Mouse (Mus musculus): ENCODE results near the gene Gm21988. TPM values are rescaled to one million over a fixed set of nuclear protein-coding genes. Genes with fewer than 3 reads are reported as not detected.

Gm21988 gene
- polyA plus RNA-seq, 1 experiment, result not detected

DNA sequence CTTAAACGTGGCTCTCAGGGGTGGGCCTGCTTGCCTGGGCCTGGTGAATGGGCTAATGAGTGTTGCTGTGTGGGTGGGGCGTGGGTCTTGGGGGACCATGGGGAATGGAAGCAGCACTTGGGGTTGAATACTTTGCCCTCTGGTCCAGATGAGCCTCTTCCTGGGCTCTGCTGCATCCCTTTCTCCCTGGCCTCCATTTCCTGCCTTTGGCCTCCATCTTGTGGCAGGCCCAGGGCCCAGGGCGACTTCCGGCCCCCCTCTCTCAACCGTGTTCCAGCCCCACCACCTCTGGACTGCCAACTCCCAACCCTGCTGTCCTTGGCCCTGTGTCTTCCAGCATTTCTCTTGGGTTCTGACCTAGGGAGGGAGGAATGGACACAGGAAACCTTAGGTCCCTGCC, 5.6 kb downstream of the Gm21988 start:
- TF ChIP-seq CTCF (IDR thresholded peaks at IDR 0.05; ENCODE audit: control insufficient read depth, insufficient read depth, low read length), result no peak
- TF ChIP-seq POLR2A (IDR thresholded peaks at IDR 0.05; ENCODE audit: borderline replicate concordance, control insufficient read depth, low read depth, low read length), result no peak
- WGBS, result 86% methylated on average over 5 of the region's 5 CpGs
- Histone ChIP-seq H3K4me1 (ENCODE audit: control insufficient read depth, insufficient read depth, low read length) (peaks cover 3% of the 10 kb centered on the region; the same call in 1 of the 2 replicates), H3K4me3 (replicated peaks; ENCODE audit: control insufficient read depth, low read depth, low read length) (no peak overlapping the region), H3K27ac (ENCODE audit: control insufficient read depth, insufficient read depth, low read depth, low read length, poor library complexity) (no peak overlapping the region)

GRCm38 (mm10) chr11:70233016-70233415, 6.6 kb downstream of the Gm21988 start:
- WGBS, result 70% methylated on average over 8 of the region's 8 CpGs
- no peak for TF ChIP-seq POLR2A (IDR thresholded peaks at IDR 0.05; ENCODE audit: borderline replicate concordance, control insufficient read depth, low read depth, low read length)
- no peak for TF ChIP-seq CTCF (IDR thresholded peaks at IDR 0.05; ENCODE audit: control insufficient read depth, insufficient read depth, low read length)

DNA sequence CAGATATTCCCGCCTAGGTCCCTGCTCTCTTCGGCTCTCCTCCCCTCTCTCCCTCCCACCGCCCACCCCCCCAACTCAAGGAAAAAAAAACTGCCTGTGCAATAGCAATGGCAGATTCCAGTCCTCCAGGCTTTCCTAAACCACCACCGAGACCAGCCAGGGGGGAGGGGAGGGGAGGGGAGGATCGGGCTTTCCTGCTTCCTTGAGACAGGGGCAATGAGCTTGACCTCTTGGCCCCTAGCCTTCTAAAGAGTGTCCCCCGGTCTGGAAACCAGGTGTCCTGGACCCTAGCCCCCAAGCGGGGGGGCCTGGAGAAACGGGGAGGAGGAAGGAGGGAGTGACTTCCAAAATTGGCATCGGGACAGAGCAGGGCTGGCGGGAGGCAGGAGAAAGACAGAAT, 7.1 kb downstream of the Gm21988 start:
- Histone ChIP-seq H3K4me1 (ENCODE audit: control insufficient read depth, insufficient read depth, low read length) (peaks cover 3% of the 10 kb centered on the region; the same call in 1 of the 2 replicates), H3K4me3 (replicated peaks; ENCODE audit: control insufficient read depth, low read depth, low read length) (no peak overlapping the region), H3K27ac (ENCODE audit: control insufficient read depth, insufficient read depth, low read depth, low read length, poor library complexity) (no peak overlapping the region)
- no peak for TF ChIP-seq CTCF (IDR thresholded peaks at IDR 0.05; ENCODE audit: control insufficient read depth, insufficient read depth, low read length)
- no peak for TF ChIP-seq POLR2A (IDR thresholded peaks at IDR 0.05; ENCODE audit: borderline replicate concordance, control insufficient read depth, low read depth, low read length)
- WGBS, result 48% methylated on average over 10 of the region's 10 CpGs

More at GRCm38 (mm10) chr11:70233016-70233415, 6.6 kb downstream of the Gm21988 start:
- Histone ChIP-seq H3K4me3 (replicated peaks; ENCODE audit: control insufficient read depth, low read depth, low read length) (no peak overlapping the region), H3K4me1 (ENCODE audit: control insufficient read depth, insufficient read depth, low read length) (peaks cover 3% of the 10 kb centered on the region; the same call in 1 of the 2 replicates), H3K27ac (ENCODE audit: control insufficient read depth, insufficient read depth, low read depth, low read length, poor library complexity) (no peak overlapping the region)

- TF ChIP-seq POLR2A (IDR thresholded peaks at IDR 0.05; ENCODE audit: borderline replicate concordance, control insufficient read depth, low read depth, low read length) (no peak; the same call in 1 of the 2 replicates), CTCF (IDR thresholded peaks at IDR 0.05; ENCODE audit: control insufficient read depth, insufficient read depth, low read length) (peak; percentile 99)
- Histone ChIP-seq H3K4me3 (replicated peaks; ENCODE audit: control insufficient read depth, low read depth, low read length) (no peak overlapping the region), H3K27ac (ENCODE audit: control insufficient read depth, insufficient read depth, low read depth, low read length, poor library complexity) (no peak overlapping the region; the same call in 1 of the 2 replicates), H3K4me1 (ENCODE audit: control insufficient read depth, insufficient read depth, low read length) (no peaks in the 10 kb centered on the region; the same call in 1 of the 2 replicates)
- WGBS, result under 1% methylated on average over 32 of the region's 32 CpGs
Measured at GRCm38 (mm10) chr11:70230239-70230727, 9.3 kb downstream of the Gm21988 start.

GRCm38 (mm10) chr11:70229260-70230010, 10.2 kb downstream of the Gm21988 start, which contains the start of gene Bcl6b:
Gene Bcl6b (minus strand): TSS chr11:70229798.
- WGBS, result 2% methylated on average over 39 of the region's 39 CpGs
- TF ChIP-seq CTCF (IDR thresholded peaks at IDR 0.05; ENCODE audit: control insufficient read depth, insufficient read depth, low read length) (no peak), POLR2A (IDR thresholded peaks at IDR 0.05; ENCODE audit: borderline replicate concordance, control insufficient read depth, low read depth, low read length) (no peak)
- H3K27ac ChIP-seq (ENCODE audit: control insufficient read depth, insufficient read depth, low read depth, low read length, poor library complexity), result peak within 1 kb of the TSS; percentile 23; the same call in 1 of the 2 replicates
- peak within 1 kb of the TSS; percentile 33 for H3K4me3 ChIP-seq (replicated peaks; ENCODE audit: control insufficient read depth, low read depth, low read length)
- H3K4me1 ChIP-seq (ENCODE audit: control insufficient read depth, insufficient read depth, low read length), result no peaks in the 10 kb centered on the region; the same call in 1 of the 2 replicates

DNA sequence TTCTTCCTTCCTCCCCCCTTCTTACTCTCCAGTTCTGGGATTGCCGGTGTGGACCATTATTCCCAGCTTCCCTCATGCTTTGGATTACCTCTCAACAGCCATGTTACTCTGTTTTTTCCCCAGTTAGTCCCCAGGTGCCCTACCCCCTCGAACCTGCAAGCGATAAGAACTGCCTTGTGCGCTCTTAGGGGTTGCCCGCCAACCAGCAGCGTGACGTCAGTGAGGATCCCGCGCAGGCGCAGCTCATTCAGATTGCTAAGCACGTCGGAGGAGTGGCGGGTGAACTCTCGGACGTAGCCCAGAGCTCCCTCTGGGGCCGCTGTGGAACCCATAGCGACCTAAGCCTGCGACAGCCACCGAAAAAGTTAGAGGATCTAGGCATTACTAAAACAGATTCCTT, 10.8 kb downstream of the Gm21988 start:
- H3K27ac ChIP-seq (ENCODE audit: control insufficient read depth, insufficient read depth, low read depth, low read length, poor library complexity), result peak overlapping the region; percentile 23; the same call in 1 of the 2 replicates
- H3K4me1 ChIP-seq (ENCODE audit: control insufficient read depth, insufficient read depth, low read length), result no peaks in the 10 kb centered on the region; the same call in 1 of the 2 replicates
- peak overlapping the region; percentile 33 for H3K4me3 ChIP-seq (replicated peaks; ENCODE audit: control insufficient read depth, low read depth, low read length)
- peak; percentile 38; the same call in 1 of the 2 replicates for TF ChIP-seq POLR2A (IDR thresholded peaks at IDR 0.05; ENCODE audit: borderline replicate concordance, control insufficient read depth, low read depth, low read length)
- no peak for TF ChIP-seq CTCF (IDR thresholded peaks at IDR 0.05; ENCODE audit: control insufficient read depth, insufficient read depth, low read length)
- 2% methylated on average over 19 of the region's 19 CpGs for WGBS

- 77% methylated on average over 4 of the region's 4 CpGs for WGBS
- TF ChIP-seq POLR2A (IDR thresholded peaks at IDR 0.05; ENCODE audit: borderline replicate concordance, control insufficient read depth, low read depth, low read length) (no peak), CTCF (IDR thresholded peaks at IDR 0.05; ENCODE audit: control insufficient read depth, insufficient read depth, low read length) (no peak)
- H3K4me1 ChIP-seq (ENCODE audit: control insufficient read depth, insufficient read depth, low read length), result peaks cover 2% of the 10 kb centered on the region; the same call in 1 of the 2 replicates
- H3K4me3 ChIP-seq (replicated peaks; ENCODE audit: control insufficient read depth, low read depth, low read length), result no peak overlapping the region
- no peak overlapping the region for H3K27ac ChIP-seq (ENCODE audit: control insufficient read depth, insufficient read depth, low read depth, low read length, poor library complexity)
Measured at GRCm38 (mm10) chr11:70227661-70228245, 11.9 kb downstream of the Gm21988 start.

DNA sequence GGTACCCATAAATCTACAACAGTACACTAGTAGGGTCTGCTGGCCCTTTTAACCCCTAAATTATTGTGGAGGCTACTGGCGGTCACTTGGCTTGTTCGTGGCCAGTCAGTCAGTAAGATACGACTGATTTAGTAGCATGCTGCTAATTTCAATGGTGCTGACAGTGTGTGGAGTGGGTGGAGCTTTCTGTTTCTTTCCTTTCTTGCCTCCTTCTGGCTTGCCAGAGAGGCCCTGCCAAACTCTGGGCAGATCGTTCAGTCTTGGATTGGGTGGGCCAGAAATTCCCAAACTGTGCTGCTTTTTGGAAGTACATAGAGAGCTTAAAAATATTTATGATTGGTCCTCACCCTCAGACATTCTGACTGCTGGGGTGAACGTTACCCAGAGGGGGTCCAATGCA, 12.5 kb downstream of the Gm21988 start:
- TF ChIP-seq CTCF (IDR thresholded peaks at IDR 0.05; ENCODE audit: control insufficient read depth, insufficient read depth, low read length), result no peak
- TF ChIP-seq POLR2A (IDR thresholded peaks at IDR 0.05; ENCODE audit: borderline replicate concordance, control insufficient read depth, low read depth, low read length), result no peak
- WGBS, result 63% methylated on average over 5 of the region's 5 CpGs
- Histone ChIP-seq H3K27ac (ENCODE audit: control insufficient read depth, insufficient read depth, low read depth, low read length, poor library complexity) (no peak overlapping the region), H3K4me3 (replicated peaks; ENCODE audit: control insufficient read depth, low read depth, low read length) (no peak overlapping the region), H3K4me1 (ENCODE audit: control insufficient read depth, insufficient read depth, low read length) (peaks cover 2% of the 10 kb centered on the region; the same call in 1 of the 2 replicates)
